Mouse (Mus musculus) embryo, embryonic 9.5 days (tissue): ENCODE measurements at regions not wholly inside any gene's neighbourhood (a gene's known extent, or its start where the extent isn't known, plus 50 kb on each side); places are given as distances from the start of the nearest gene placed in this dataset.
"Not testable (repeated sequence)": the region's sequence is repeated elsewhere in the genome, so short reads cannot be mapped to it uniquely, and the experiment has no call there.

Experiments
- DNase-seq: peaks from one replicate; pipeline ENCODE4 v3.0.0-alpha.2; 2017; ENCODE audit errors: extremely low spot score

DNA sequence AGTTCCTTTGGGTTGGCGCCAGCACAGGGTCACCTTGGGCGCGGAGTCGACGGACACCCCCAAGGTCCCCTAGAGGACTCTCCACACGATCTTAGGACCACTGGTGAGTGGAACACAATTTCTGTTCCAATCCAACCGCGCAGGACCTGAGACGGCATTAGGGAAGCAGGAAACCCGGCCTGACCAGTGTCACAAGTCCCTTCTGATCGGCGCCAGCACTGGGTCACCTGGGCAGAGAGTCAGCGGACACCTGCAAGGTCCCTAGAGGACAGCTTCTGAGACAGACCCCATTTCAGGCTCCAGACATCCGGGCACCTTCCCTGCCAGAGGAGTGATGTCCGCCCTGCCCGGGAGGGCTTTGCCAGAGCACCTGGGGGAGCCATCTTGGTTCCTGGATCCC, 74.2 kb upstream of the Cdh13 start:
- not testable (repeated sequence) for DNase-seq

DNA sequence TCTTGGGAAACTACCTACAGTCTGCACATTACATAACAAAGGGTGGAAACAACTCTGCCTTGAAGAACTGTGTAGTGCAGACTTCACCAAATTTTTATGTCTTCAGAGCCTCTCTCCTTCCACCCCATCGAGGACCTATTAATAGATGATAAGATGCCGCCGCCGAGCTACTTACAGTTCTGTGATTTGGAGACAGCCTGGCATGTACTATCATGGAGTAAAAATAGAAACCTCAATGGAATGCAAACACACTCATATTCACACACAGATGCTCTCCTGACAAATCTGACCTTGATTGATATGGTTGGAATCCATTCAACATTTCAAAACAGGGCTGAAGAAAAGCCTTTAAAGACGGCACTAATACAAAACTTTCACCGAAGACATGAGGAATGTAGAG, 92.7 kb upstream of the Cdh13 start:
- no peak for DNase-seq

GRCm38 (mm10) chr8:118189226-118189625, 94.3 kb upstream of the Cdh13 start:
- no peak for DNase-seq

DNA sequence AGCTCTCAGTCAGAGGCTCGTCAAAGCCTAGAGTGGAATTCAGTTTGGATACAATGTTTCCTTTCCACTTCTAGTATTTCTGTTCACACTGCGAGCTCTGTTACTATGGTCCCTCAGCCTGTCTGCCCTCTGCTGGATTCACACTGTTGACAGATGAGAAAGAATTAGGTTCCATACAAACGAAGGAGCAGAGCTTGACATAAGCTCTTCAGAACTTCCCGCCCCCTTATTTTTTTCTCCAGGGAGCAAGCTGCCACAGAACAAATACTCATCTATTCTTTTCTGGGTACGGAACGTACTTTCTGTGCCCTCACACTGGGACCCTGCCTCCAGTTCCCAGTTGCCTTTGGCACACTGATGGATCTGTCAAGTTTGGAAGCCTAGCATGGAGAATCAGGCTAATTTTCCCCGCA, 114.5 kb upstream of the Cdh13 start:
- DNase-seq: peak; percentile 1

GRCm38 (mm10) chr8:118162171-118162570, 121.4 kb upstream of the Cdh13 start:
- DNase-seq: no peak

GRCm38 (mm10) chr8:118147359-118148205, 136.0 kb upstream of the Cdh13 start:
- no peak for DNase-seq

DNA sequence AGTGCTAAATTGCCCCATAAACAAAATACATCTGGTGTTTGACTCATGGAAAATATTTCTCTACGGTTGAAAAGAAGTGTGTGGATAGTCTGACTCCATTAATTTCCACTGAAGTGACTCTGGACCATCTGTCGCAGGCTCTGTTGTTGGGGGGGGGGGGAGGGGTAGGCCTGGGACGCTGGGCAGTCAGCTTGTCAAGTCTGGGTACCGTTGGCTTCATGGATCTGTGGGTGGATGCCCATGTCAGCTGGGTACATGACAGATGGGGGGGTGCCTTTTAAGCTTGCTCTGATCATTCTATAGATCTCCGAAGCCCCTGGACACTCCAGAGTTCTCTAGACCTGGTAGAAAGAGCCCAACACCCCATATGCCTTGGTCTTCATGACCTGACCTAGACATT, 139.0 kb upstream of the Cdh13 start:
- no peak for DNase-seq

GRCm38 (mm10) chr8:118142311-118142710, 141.2 kb upstream of the Cdh13 start:
- no peak for DNase-seq

GRCm38 (mm10) chr8:118139928-118140327, 143.6 kb upstream of the Cdh13 start:
- no peak for DNase-seq

- DNase-seq: no peak
These were observed 145.7 kb upstream of the Cdh13 start for GRCm38 (mm10) chr8:118137846-118138245.

- no peak for DNase-seq
These were observed 158.5 kb upstream of the Cdh13 start for GRCm38 (mm10) chr8:118124993-118125392.

DNA sequence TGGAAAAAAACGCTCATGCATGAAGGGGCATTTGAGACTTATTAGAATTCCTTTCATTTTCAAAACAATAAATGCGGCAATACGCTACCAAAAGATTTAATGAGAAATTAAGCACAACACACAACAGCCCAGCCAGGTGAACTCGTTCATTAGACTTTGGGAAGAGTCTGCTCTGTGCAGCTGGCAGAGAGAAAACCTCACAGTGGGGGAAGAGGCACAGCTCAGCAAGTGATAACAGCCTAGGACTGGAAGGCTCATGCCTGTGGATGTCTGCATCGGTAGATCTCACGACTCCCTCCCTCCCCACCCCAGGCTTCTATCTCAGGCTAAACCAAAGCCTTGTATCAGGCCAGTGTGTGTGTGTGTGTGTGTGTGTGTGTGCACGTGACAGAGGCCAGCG, 169.3 kb upstream of the Cdh13 start:
- no peak for DNase-seq

DNA sequence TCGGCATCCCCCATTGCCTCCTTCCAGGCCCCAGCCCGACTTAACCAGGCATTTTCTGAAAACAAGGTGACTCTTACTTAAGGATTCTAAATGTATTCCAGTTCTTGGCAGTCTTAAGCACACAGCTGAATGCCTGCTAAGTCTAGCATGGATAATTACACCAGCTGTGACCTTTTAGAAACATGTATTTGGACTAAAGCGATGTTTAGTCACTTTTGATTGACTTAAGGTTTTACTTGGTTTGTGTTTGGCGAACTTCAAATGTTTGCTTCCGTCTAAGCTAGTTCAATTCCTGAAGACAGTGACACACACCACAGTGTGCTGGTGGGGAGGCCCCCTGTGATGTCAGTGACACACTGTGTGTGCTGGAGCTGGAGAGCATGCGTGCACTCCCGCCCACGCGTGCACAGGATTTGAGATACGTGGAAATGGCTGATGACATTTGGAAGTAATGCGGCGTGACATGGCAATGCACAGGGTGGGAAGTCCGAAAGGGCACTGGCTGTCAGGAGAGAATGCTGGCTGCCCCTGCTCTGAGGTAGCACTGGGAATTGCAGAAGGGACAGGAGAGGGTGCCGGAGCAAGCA, 179.0 kb upstream of the Cdh13 start:
- DNase-seq: no peak

DNA sequence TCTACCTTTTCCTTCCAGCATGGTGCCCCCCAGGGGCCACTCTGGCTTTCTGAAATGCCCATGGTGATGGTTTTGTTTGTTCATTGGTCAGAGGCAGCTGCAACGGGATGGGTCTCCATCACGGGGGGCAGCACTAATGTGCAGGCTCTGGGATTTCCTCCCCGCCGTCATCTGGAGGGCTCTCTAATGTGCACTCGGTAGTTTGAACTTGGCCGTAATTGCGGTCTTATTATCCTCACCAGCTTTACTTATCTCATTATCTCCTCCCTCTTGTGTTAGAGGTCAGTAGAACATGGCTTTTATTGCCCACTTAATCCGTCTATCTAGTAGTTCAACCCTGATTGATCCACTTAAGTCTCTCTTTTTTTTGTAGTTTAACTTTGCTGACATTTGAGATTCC, 182.2 kb upstream of the Cdh13 start:
- DNase-seq: no peak

- DNase-seq: no peak
These were observed 220.8 kb upstream of the Cdh13 start for GRCm38 (mm10) chr8:118062736-118063135.

GRCm38 (mm10) chr8:118056781-118057180, 226.8 kb upstream of the Cdh13 start:
- DNase-seq: no peak

- no peak for DNase-seq
These were observed 228.0 kb upstream of the Cdh13 start for GRCm38 (mm10) chr8:118055536-118055935.

DNA sequence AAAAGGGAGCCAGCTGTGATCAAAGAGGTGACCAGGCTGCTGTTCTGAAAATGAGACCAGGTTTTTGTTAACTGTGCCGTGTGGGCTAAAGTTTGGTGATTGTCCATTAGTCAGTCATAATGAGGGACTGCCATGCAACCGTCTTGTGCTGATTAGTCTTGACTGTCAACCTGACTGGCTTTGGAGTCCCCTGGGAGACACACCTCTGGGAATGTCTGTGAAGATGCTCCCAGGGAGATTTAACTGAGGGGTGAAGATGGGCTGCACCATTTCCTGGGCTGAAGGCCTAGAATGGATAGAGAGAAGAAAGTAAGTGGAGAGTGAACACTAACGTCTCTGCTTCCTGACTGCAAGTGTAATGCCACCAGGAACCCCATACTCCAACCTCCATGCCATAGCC, 233.1 kb upstream of the Cdh13 start:
- no peak for DNase-seq

DNA sequence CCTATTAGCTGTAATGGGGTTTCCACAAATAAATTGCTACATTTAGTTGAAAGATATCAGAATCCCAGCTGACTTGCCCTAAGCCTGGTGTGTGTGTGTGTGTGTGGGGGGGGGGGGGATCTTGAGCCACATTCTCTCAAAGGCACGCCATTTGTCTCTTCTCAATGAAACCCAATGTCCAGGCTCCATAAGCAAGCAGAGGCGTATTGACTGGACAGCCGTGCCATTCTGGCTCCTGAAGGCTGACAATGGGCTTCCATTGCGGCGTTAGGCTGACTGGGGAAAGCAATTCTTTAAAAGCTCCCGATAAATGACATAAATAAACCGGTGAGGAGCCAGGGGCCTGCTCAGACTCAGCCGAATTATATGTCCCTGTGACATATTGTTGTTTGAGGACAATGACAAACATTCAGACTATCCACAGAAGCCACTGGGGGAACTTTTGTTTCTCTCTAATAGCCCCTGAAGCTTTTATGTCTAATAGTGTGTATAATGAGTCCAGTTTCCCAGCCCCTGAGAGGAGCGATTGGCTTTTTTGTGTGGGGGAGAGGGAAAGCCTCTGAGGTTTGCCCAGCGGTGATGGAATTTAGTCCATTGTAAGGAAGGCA, 240.6 kb upstream of the Mphosph6 start:
- DNase-seq: peak; percentile 19

GRCm38 (mm10) chr8:118041253-118041652, 239.5 kb upstream of the Mphosph6 start:
- no peak for DNase-seq

GRCm38 (mm10) chr8:118037801-118038200, 236.1 kb upstream of the Mphosph6 start:
- no peak for DNase-seq

DNA sequence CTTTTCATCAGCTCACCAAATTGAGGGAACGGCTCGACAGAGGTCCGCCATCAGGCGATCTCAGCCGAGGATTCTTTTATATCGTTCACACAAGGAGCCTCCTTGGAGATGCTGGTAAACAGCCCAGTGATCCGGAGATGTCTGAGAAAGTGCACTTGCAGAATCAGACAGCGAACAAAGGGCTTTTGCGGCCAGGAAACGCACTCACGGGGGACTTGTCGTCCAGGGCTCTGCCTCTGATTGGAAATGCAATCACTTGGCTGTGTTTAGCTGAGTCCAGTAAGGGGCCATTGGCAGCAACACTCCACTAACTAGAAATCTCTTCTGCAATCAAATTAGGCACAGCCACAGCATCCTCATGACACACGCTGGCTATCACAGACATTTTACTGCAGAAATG, 232.3 kb upstream of the Mphosph6 start:
- DNase-seq: no peak

GRCm38 (mm10) chr8:118031406-118031805, 229.7 kb upstream of the Mphosph6 start:
- no peak for DNase-seq
